Mouse (Mus musculus): ENCODE results near the gene Phldb3.
A peak's percentile ranks its signal among the peaks of the same experiment; 100 is the strongest.
"Not testable (repeated sequence)": the region's sequence is repeated elsewhere in the genome, so short reads cannot be mapped to it uniquely, and the experiment has no call there.

Phldb3 gene

GRCm38 (mm10) chr7:24595464-24595863, 15.1 kb upstream of the Phldb3 start:
- DNase-seq: no peak

- DNase-seq: no peak
Observed at GRCm38 (mm10) chr7:24598121-24598520, 12.4 kb upstream of the Phldb3 start.

- DNase-seq: peak; percentile 49
Observed at GRCm38 (mm10) chr7:24599211-24600067, 11.1 kb upstream of the Phldb3 start.

- peak; percentile 98 for DNase-seq
Observed at GRCm38 (mm10) chr7:24600941-24601597, 9.5 kb upstream of the Phldb3 start.

GRCm38 (mm10) chr7:24605561-24605960, 5.0 kb upstream of the Phldb3 start:
- peak; percentile 36 for DNase-seq

- no peak for DNase-seq
Observed at GRCm38 (mm10) chr7:24606046-24606445, 4.5 kb upstream of the Phldb3 start.

- peak; percentile 81 for DNase-seq
Observed at GRCm38 (mm10) chr7:24608017-24608416, 2.5 kb upstream of the Phldb3 start.

- DNase-seq: no peak
Observed at GRCm38 (mm10) chr7:24608561-24608960, 2.0 kb upstream of the Phldb3 start.

- DNase-seq: peak; percentile 96
Observed at GRCm38 (mm10) chr7:24610879-24611494, 424 bp downstream of the Phldb3 start.

- DNase-seq: no peak
Observed at GRCm38 (mm10) chr7:24611709-24612108, 1.1 kb downstream of the Phldb3 start.

GRCm38 (mm10) chr7:24612308-24612910, 1.8 kb downstream of the Phldb3 start:
- no peak for DNase-seq

- DNase-seq: no peak
Observed at GRCm38 (mm10) chr7:24614816-24615215, 4.3 kb downstream of the Phldb3 start.

GRCm38 (mm10) chr7:24617763-24618162, 7.2 kb downstream of the Phldb3 start:
- DNase-seq: no peak

- not testable (repeated sequence) for DNase-seq
Observed at GRCm38 (mm10) chr7:24618374-24618773, 7.8 kb downstream of the Phldb3 start.

- no peak for DNase-seq
Observed at GRCm38 (mm10) chr7:24619671-24620397, 9.3 kb downstream of the Phldb3 start.

- no peak for DNase-seq
Observed at GRCm38 (mm10) chr7:24621193-24621592, 10.6 kb downstream of the Phldb3 start.

GRCm38 (mm10) chr7:24622967-24623366, 12.4 kb downstream of the Phldb3 start:
- no peak for DNase-seq

- DNase-seq: peak; percentile 92
Observed at GRCm38 (mm10) chr7:24628685-24629610, 18.4 kb downstream of the Phldb3 start.

GRCm38 (mm10) chr7:24629672-24630071, 19.1 kb downstream of the Phldb3 start:
- no peak for DNase-seq

GRCm38 (mm10) chr7:24630116-24630880, 19.7 kb downstream of the Phldb3 start:
- no peak for DNase-seq

- no peak for DNase-seq
Observed at GRCm38 (mm10) chr7:24636264-24636663, 25.7 kb downstream of the Phldb3 start, which contains the start of gene Lypd3. Lypd3 (plus strand) TSS chr7:24636550.
